Mouse (Mus musculus) intestine, embryonic 15.5 days (tissue): ENCODE data around the gene Arhgap35. TPM values are rescaled to one million over a fixed set of nuclear protein-coding genes. Genes with fewer than 3 reads are reported as not detected.
A peak's percentile ranks its signal among the peaks of the same experiment; 100 is the strongest.
"Not testable (repeated sequence)": the region's sequence is repeated elsewhere in the genome, so short reads cannot be mapped to it uniquely, and the experiment has no call there.

Experiments
- ATAC-seq: fragments of 200-750 bp; cut with Nextera tagmentation; 2 replicates; pipeline ENCODE4 v1.8.0; 2017; ENCODE audit warnings: moderate TSS enrichment, moderate library complexity
- H3K27ac ChIP-seq: fragments of 300-500 bp; sonication (generic); 2 replicates; pipeline ENCODE4 v1.5.1; 2015; ENCODE audit warnings: mild to moderate bottlenecking, inconsistent platforms
- H3K27me3 ChIP-seq: fragments of 300-500 bp; sonication (generic); replicated peaks from 2 replicates; pipeline ENCODE4 v1.6.1; 2015; ENCODE audit warnings: inconsistent platforms
- H3K36me3 ChIP-seq: fragments of 300-500 bp; sonication (generic); 2 replicates; pipeline ENCODE4 v1.6.1; 2015; ENCODE audit warnings: inconsistent platforms
- H3K4me1 ChIP-seq: fragments of 300-500 bp; sonication (generic); replicated peaks from 2 replicates; pipeline ENCODE4 v1.6.1; 2015; ENCODE audit warnings: inconsistent platforms
- H3K4me2 ChIP-seq: fragments of 300-500 bp; sonication (generic); replicated peaks from 2 replicates; pipeline ENCODE4 v1.6.1; 2015; ENCODE audit warnings: mild to moderate bottlenecking, inconsistent platforms
- H3K4me3 ChIP-seq: fragments of 300-500 bp; sonication (generic); replicated peaks from 2 replicates; pipeline ENCODE4 v1.5.1; 2015; ENCODE audit warnings: inconsistent platforms
- H3K9ac ChIP-seq: fragments of 300-500 bp; sonication (generic); 2 replicates; pipeline ENCODE4 v1.6.1; 2015; ENCODE audit warnings: inconsistent platforms
- H3K9me3 ChIP-seq: fragments of 300-500 bp; sonication (generic); 2 replicates; pipeline ENCODE4 v1.6.1; 2016; ENCODE audit warnings: inconsistent platforms
- WGBS: fragments of 180-500 bp; shearing (Covaris S2); methylation state at CpG from one replicate; pipeline ENCODE4 v1.1.7; 2015; 5-methylcytosine and 5-hydroxymethylcytosine counted together
- polyA plus RNA-seq: library from polyadenylated mRNA; unstranded; fragments of >200 nt; fragmentation: Nextera tagmentation; extraction: Ambion mirVana; gene quantifications from 2 replicates; pipeline ENCODE4 v1.2.1, GENCODE M21; 2015

Arhgap35 gene
- polyA plus RNA-seq, result 10.7 and 11.4 TPM in 2 replicates

DNA sequence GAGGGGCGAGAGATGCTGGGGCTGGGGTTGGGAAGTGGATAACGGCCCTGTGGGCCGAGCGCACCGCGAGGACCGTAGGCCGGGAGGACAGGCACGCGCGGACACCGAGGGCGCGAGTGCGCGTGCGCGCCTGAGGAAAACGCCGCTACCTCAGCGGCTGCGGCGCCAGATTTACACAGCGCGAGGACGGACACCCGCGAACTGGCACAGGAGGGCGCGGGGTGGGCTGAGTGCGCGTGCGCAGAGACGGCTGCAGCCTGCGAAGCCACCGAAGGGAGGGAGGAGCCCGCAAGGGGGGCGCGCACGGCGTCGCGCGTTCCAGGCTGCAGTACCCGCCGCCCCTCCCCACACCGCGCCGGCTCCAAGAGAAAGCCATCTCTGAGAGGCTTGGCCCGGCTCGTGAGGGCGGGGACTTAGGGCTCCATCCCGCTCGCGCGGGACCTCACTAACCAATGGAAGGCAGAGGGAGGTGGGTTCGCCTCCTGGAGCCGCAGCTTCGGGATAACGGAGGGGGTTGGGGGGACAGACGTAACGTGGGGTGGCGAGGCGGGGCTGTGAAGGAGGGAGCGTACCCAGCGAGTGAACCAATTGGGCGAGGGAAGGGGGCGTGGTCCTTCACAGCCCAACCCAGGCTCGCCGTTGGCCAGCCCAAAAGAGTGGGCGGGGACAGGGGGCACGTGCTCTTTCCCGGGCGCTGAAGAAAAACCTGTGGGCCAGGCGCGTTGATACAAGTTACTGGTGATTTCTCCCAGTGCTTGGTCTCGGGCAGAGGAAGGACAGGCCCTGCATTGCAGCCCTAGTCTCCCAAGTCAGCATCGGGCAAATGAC, at the start of gene Arhgap35:
TSS of gene Arhgap35 (minus strand) at position 106 of the 828 bp plus-strand sequence.
- WGBS, result under 1% methylated on average over 77 of the region's 78 CpGs
- Histone ChIP-seq H3K36me3 (no peaks in the 10 kb centered on the region), H3K4me3 (peak within 1 kb of the TSS; percentile 98), H3K27me3 (no peaks in the 10 kb centered on the region), H3K4me2 (peak within 1 kb of the TSS; percentile 79), H3K9ac (peak within 1 kb of the TSS; percentile 92), H3K4me1 (peaks cover 30% of the 10 kb centered on the region), H3K9me3 (no peaks in the 10 kb centered on the region), H3K27ac (peak within 1 kb of the TSS; percentile 100)
- peak; percentile 97 for ATAC-seq

DNA sequence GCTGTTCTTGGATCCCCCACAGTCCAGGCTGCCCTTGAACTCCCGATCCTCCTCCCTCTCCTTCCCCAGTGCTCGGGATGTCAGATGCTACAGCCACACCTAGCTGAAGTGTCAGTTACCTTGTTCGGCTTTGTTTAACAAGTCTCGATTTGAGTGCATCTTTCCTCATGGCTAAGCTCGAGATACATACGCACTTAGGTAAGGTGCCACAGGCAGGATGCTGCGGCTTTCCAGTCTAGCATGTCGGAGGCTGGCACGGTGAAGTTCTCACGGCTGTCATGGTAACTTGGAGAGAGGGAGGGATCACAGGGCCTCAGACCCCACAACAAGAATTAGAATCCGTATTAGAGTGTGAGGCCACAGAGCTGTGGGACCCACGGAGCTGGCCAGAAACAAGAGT, 29.5 kb upstream of the Arhgap35 start:
- Histone ChIP-seq H3K4me1 (no peaks in the 10 kb centered on the region), H3K9me3 (no peaks in the 10 kb centered on the region), H3K9ac (no peak overlapping the region), H3K27me3 (no peaks in the 10 kb centered on the region), H3K36me3 (no peaks in the 10 kb centered on the region), H3K4me3 (no peak overlapping the region), H3K4me2 (no peak overlapping the region), H3K27ac (no peak overlapping the region)
- no peak for ATAC-seq
- WGBS, result 76% methylated on average over 12 of the region's 12 CpGs

- WGBS, result 40% methylated on average over 4 of the region's 4 CpGs
These were observed 28.3 kb upstream of the Arhgap35 start for GRCm38 (mm10) chr7:16643106-16643505.

DNA sequence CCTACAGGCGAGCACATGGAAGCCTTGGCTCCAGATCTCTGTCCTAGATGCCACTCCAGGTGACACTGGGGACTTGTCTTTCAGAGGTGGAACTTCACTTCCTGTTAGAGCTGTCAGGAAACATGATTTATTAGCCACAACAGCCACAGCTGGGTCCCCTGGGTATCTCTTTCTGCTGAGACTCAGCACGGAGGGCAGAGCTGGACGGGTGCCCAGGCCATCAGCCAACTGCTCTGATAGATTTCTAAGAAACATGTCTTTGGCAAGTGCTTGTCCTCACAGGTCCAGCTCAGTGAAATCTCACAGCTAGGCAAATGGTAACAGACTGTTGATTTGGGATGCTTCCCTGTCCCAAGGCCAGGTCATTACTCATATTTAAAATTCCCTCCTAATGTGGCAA, 24.2 kb upstream of the Arhgap35 start:
- no peaks in the 10 kb centered on the region for H3K36me3 ChIP-seq
- H3K4me2 ChIP-seq, result no peak overlapping the region
- no peaks in the 10 kb centered on the region for H3K4me1 ChIP-seq
- no peak overlapping the region for H3K9ac ChIP-seq
- ATAC-seq, result no peak
- H3K9me3 ChIP-seq, result no peaks in the 10 kb centered on the region
- H3K27me3 ChIP-seq, result no peaks in the 10 kb centered on the region
- 66% methylated on average over 3 of the region's 3 CpGs for WGBS
- no peak overlapping the region for H3K4me3 ChIP-seq
- H3K27ac ChIP-seq, result no peak overlapping the region

More at GRCm38 (mm10) chr7:16643106-16643505, 28.3 kb upstream of the Arhgap35 start:
- H3K27me3 ChIP-seq, H3K4me2 ChIP-seq, H3K9me3 ChIP-seq, H3K4me1 ChIP-seq, H3K36me3 ChIP-seq, ATAC-seq, H3K9ac ChIP-seq, H3K27ac ChIP-seq, H3K4me3 ChIP-seq: not testable (repeated sequence)

DNA sequence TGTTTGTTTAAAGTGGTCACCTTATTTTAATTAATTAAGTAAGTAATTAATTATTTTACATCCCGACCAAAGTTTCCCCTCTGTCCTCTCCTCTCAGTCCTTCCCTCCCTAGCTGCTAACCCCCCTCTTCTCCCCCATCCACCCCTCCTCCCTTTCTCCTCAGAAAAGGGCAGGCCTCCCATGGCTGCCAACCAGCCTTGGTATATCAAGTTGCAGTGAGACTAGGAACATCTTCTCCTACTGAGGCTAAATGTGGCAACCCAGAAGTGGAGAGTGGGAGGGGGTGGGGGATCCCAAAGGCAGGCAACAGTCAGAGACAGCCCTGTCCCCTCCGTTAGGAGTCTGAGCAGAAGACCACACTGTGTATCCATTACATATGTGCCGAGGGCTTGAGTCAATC, 20.3 kb upstream of the Arhgap35 start:
- no peak for ATAC-seq
- no peaks in the 10 kb centered on the region for H3K4me1 ChIP-seq
- no peak overlapping the region for H3K4me3 ChIP-seq
- no peaks in the 10 kb centered on the region for H3K27me3 ChIP-seq
- WGBS, result 69% methylated on average over 3 of the region's 3 CpGs
- no peaks in the 10 kb centered on the region for H3K36me3 ChIP-seq
- no peaks in the 10 kb centered on the region for H3K9me3 ChIP-seq
- H3K27ac ChIP-seq, result no peak overlapping the region
- H3K9ac ChIP-seq, result no peak overlapping the region
- H3K4me2 ChIP-seq, result no peak overlapping the region

DNA sequence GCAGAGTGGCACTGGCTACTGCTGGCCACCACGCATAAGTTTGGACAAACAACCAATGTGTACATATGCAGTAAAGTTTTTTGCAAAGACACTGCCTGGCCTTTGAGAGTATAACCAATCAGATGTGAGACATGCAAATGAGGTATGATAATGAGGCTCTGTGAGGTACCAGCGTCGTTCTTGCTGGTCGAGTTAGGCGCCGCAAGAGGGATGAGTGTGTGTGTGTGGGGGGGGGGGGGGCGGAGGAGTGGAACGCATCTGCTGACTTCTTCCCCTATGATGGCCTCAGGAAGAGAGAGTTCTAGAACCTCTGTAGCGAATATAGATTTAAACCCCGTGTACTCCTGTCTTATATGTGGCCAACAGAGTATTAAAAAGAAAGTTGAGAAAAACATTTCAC, 19.1 kb upstream of the Arhgap35 start:
- not testable (repeated sequence) for H3K4me1 ChIP-seq, H3K9ac ChIP-seq, H3K9me3 ChIP-seq, H3K27ac ChIP-seq, H3K4me2 ChIP-seq, H3K36me3 ChIP-seq, H3K27me3 ChIP-seq, H3K4me3 ChIP-seq
- 8% methylated on average over 10 of the region's 10 CpGs for WGBS
- peak; percentile 47; the same call in 1 of the 2 replicates for ATAC-seq

- Histone ChIP-seq H3K4me3 (no peak overlapping the region), H3K4me2 (no peak overlapping the region)
These were observed 17.1 kb upstream of the Arhgap35 start for GRCm38 (mm10) chr7:16631932-16632331.

DNA sequence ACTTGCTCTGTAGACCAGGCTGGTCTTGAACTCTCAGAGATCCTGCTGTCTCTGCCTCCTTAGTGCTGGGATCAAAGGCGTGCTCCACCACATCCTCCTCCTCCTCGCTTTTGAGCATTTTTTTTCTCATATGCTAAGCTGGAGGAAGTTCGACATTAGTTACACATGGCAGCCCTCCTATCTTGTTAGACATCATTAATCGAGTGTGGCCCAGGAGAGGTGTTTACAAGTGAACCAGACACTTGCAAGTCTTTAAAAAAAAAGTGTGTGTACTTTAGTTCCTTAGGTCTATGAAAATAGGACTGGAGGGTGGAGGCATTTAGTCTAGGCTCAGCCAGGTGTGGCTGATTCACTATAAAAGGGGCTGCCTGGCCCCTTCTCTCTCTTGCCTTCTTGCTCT, 16.2 kb upstream of the Arhgap35 start:
- Histone ChIP-seq H3K4me2 (no peak overlapping the region), H3K27ac (no peak overlapping the region), H3K9me3 (no peaks in the 10 kb centered on the region), H3K4me1 (no peaks in the 10 kb centered on the region), H3K27me3 (no peaks in the 10 kb centered on the region), H3K4me3 (no peak overlapping the region), H3K9ac (no peak overlapping the region), H3K36me3 (no peaks in the 10 kb centered on the region)
- 52% methylated on average over 4 of the region's 4 CpGs for WGBS
- ATAC-seq, result no peak

More at GRCm38 (mm10) chr7:16631932-16632331, 17.1 kb upstream of the Arhgap35 start:
- Histone ChIP-seq H3K4me1 (no peaks in the 10 kb centered on the region), H3K9ac (no peak overlapping the region), H3K27ac (no peak overlapping the region), H3K27me3 (no peaks in the 10 kb centered on the region), H3K9me3 (no peaks in the 10 kb centered on the region), H3K36me3 (no peaks in the 10 kb centered on the region)
- no peak for ATAC-seq
- WGBS, result 72% methylated on average over 4 of the region's 4 CpGs

- WGBS, result 17% methylated on average over 10 of the region's 10 CpGs
- no peaks in the 10 kb centered on the region for H3K9me3 ChIP-seq
- H3K27ac ChIP-seq, result no peak overlapping the region
- no peaks in the 10 kb centered on the region for H3K36me3 ChIP-seq
- H3K4me1 ChIP-seq, result no peaks in the 10 kb centered on the region
- H3K4me3 ChIP-seq, result no peak overlapping the region
- no peaks in the 10 kb centered on the region for H3K27me3 ChIP-seq
- ATAC-seq, result peak; percentile 24; the same call in 1 of the 2 replicates
- no peak overlapping the region for H3K4me2 ChIP-seq
- no peak overlapping the region for H3K9ac ChIP-seq
These were observed 15.0 kb upstream of the Arhgap35 start for GRCm38 (mm10) chr7:16629598-16630296.

DNA sequence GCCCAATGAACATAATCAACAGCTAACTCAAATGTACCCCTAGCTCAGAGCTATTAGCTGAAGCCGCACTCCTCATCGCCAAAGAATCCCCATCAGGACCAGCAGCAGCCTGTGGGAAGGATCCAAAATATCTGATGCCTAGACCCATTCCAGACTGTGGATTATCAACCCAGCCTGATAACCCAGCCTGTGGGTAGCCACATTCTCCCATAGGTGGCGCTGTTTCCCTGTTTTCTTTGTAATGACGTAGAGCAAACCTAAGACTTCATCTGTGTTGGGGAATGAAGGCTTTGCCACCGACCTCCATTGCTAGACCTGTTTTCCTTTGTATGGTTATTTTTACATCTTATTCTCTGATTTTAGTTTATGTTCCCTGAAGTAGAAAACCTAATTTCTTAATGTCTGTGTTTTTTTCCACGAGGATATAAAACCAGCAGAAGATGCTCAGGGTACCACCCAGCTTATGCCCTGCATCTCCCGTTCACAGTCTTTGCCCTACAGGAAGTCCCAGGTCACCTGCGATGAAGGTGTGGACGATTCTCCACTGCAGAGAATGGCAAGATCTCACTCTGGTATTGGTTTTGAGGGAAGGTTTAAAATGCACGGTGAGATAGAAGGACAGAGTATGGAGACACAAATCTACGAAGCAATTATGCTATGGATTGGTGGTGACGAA, 13.4 kb upstream of the Arhgap35 start:
- H3K27me3 ChIP-seq, result no peaks in the 10 kb centered on the region
- H3K27ac ChIP-seq, result no peak overlapping the region
- H3K4me1 ChIP-seq, result no peaks in the 10 kb centered on the region
- H3K4me3 ChIP-seq, result no peak overlapping the region
- H3K9ac ChIP-seq, result no peak overlapping the region
- peak; percentile 70 for ATAC-seq
- no peaks in the 10 kb centered on the region for H3K36me3 ChIP-seq
- 34% methylated on average over 12 of the region's 12 CpGs for WGBS
- no peak overlapping the region for H3K4me2 ChIP-seq
- no peaks in the 10 kb centered on the region for H3K9me3 ChIP-seq

- Histone ChIP-seq H3K27ac (no peak overlapping the region), H3K4me3 (no peak overlapping the region), H3K4me2 (no peak overlapping the region), H3K36me3 (no peaks in the 10 kb centered on the region), H3K9ac (no peak overlapping the region), H3K27me3 (no peaks in the 10 kb centered on the region; the same call in 1 of the 2 replicates), H3K9me3 (no peaks in the 10 kb centered on the region), H3K4me1 (no peaks in the 10 kb centered on the region)
- peak; percentile 77 for ATAC-seq
These were observed 8.9 kb upstream of the Arhgap35 start for GRCm38 (mm10) chr7:16623687-16624086.

- 53% methylated on average over 4 of the region's 4 CpGs for WGBS
- Histone ChIP-seq H3K4me3 (no peak overlapping the region), H3K9ac (no peak overlapping the region), H3K27ac (no peak overlapping the region), H3K36me3 (no peaks in the 10 kb centered on the region), H3K27me3 (no peaks in the 10 kb centered on the region; the same call in 1 of the 2 replicates), H3K4me1 (no peaks in the 10 kb centered on the region), H3K4me2 (no peak overlapping the region), H3K9me3 (no peaks in the 10 kb centered on the region)
- ATAC-seq, result no peak
These were observed 8.3 kb upstream of the Arhgap35 start for GRCm38 (mm10) chr7:16623131-16623530.
